Mouse (Mus musculus) gastrocnemius, postnatal 36 days (tissue): ENCODE measurements around the gene Rps3a1. TPM values are rescaled to one million over a fixed set of nuclear protein-coding genes. Genes with fewer than 3 reads are reported as not detected.

Experiments
- DNase-seq, 2 experiments: peaks; one replicate each; pipeline ENCODE4 v3.0.0; 2022
- intact Hi-C: fragments of 180-260 bp; cut with DNase I; formaldehyde crosslinking; loops from one replicate; pipeline ENCODE4 v1.15.1; 2025
- long read RNA-seq, 2 experiments: library from polyadenylated mRNA; stranded (forward); transcript quantifications; one replicate each; pipeline ENCODE4 v2.0.0; 2021
- total RNA-seq, 2 experiments: library from RNA; stranded (reverse); gene quantifications; 2 replicates each; pipeline ENCODE4 v1.2.3; 2021

The Rps3a1 gene
- total RNA-seq: 100 to 1,000 TPM; 317 to 400 TPM
- long read RNA-seq, experiment 1, transcript Rps3a1-201 (6 exons, 977 nt): major isoform, 250 of 358 reads
- long read RNA-seq, experiment 1, partial matches to known transcripts: 104 of 358 reads
- long read RNA-seq, experiment 1, other reads (novel, unspliced or antisense): 4 of 358 reads
- long read RNA-seq, experiment 2, transcript Rps3a1-201 (6 exons, 977 nt): major isoform, 369 of 537 reads
- long read RNA-seq, experiment 2, partial matches to known transcripts: 165 of 537 reads
- long read RNA-seq, experiment 2, other reads (novel, unspliced or antisense): 3 of 537 reads

GRCm38 (mm10) chr3:86142263-86142933, at the start of gene Rps3a1:
TSS of gene Rps3a1 (minus strand) at chr3:86142702.
- intact Hi-C loops: loop anchor here (10.0 kb wide), 1 partner anchor 568 kb away; the partner anchor contains the start of gene Gatb
- peak; percentile 96 to 99 for DNase-seq

- no peak for DNase-seq
- intact Hi-C loops: no loop called here
These were observed 45.4 kb upstream of the Rps3a1 start for GRCm38 (mm10) chr3:86187736-86188389.

GRCm38 (mm10) chr3:86184546-86184945, 42.0 kb upstream of the Rps3a1 start:
- intact Hi-C loops: no loop called here

GRCm38 (mm10) chr3:86181107-86181506, 38.6 kb upstream of the Rps3a1 start:
- intact Hi-C loops: no loop called here
- no peak for DNase-seq

More at GRCm38 (mm10) chr3:86184546-86184945, 42.0 kb upstream of the Rps3a1 start:
- DNase-seq: no peak

- no peak for DNase-seq
- intact Hi-C loops: no loop called here
These were observed 37.2 kb upstream of the Rps3a1 start for GRCm38 (mm10) chr3:86179714-86180113.

GRCm38 (mm10) chr3:86168841-86169425, 26.4 kb upstream of the Rps3a1 start:
- intact Hi-C loops: no loop called here
- DNase-seq: no peak

DNA sequence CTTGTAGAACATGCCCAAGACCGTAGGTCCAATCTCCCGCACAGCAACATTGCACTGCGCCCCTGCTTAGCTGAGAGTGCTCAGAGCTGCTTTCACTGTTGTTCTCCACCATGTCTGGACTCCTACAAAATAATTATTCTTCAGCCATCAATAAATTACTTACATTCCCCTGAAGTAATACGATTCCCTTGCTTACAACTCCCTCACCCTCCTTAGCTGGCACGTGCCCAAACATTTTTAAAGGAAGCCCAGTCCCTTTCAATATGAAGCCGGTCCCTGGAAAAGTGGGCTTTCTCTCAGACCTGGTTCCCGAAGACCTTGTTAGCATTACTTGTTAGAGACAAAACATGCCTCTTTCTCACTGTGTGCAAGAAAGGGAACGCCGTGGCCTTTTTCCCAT, 7.0 kb upstream of the Rps3a1 start:
- intact Hi-C loops: loop anchor here (10.0 kb wide), 1 partner anchor 575 kb away; the partner anchor contains the start of gene Gatb
- no peak for DNase-seq

- intact Hi-C loops: loop anchor here (10.0 kb wide), 1 partner anchor 574 kb away; the partner anchor contains the start of gene Gatb
- no peak for DNase-seq
These were observed 6.6 kb upstream of the Rps3a1 start for GRCm38 (mm10) chr3:86149063-86149462.

DNA sequence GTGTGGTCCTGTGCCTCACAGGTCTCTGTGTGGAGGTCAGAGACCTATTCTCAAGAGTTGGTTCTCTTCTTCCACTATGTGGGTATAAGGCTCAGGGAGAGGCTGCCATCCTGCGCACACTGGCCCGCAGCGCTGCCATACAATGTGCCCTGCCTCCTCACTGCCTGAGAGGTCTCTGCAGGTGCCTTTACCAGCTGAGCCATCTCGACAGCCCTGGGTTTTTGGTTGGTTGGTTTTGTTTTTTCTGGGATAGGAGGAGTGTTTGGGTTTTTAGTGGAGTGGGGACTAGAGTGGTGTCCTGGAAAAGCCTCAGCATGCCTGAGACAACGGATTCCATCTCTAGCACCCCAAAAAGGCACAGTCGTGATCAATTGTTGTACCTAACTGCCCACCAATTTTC, 841 bp upstream of the Rps3a1 start:
- no peak for DNase-seq
- intact Hi-C loops: loop anchor here (10.0 kb wide), 1 partner anchor 569 kb away; the partner anchor contains the start of gene Gatb

- intact Hi-C loops: loop anchor here (10.0 kb wide), 1 partner anchor 568 kb away; the partner anchor contains the start of gene Gatb
- DNase-seq: no peak
These were observed 424 bp upstream of the Rps3a1 start for GRCm38 (mm10) chr3:86142934-86143317.

DNA sequence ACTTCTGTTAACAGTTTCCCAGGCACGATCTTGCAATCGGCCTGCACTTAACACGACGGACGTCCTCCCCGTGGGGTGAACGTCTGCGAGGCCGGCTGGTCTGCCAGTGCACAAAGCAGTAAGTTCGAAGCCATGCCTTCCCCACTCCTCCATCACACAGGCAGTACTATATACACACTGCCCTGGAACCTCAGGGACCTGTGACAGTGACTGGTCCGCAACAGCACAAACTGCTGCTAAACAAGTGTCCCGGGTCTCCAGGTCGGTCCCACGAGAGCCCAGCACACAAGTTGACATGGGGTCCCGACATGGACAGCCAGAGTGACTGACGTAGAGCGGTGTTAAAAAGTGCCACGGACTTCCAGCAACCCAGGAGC, 628 bp downstream of the Rps3a1 start:
- intact Hi-C loops: loop anchor here (10.0 kb wide), 1 partner anchor 567 kb away; the partner anchor contains the start of gene Gatb
- DNase-seq: no peak

DNA sequence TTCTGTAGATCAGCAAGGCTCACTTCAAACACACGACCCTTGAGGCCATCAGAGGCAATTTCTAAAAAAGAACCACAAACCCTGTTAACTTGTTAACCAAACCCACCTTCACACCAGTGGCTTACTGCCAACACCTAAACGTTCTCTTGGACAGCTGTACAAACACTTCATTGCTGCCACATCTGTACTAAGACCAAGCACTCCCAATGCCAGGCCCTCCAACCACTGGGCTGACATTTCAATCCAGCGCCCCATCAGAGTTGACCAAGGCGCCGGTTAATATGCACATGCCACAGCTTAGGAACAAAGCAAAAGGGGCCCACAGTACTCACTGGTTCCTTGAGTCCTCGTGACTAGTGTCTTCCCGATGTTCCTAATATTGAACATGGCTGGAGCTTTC, 1.1 kb downstream of the Rps3a1 start:
- intact Hi-C loops: loop anchor here (10.0 kb wide), 1 partner anchor 567 kb away; the partner anchor contains the start of gene Gatb
- DNase-seq: no peak

DNA sequence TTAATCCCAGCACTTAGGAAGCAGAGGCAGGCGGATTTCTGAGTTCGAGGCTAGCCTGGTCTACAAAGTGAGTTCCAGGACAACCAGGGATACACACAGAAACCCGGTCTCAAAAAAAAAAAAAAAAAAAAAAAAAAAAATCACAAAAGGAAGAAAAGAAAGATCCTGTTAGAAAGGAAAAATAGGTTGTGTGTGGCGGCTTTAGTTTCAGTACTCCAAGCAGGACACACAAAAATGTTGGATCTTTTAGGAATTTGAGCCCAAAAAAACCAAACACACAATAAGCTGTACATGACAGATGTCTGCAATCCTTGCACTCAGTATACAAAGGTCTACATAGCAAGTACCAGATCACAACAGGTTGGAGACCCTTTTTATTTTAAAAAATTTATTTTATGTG, 2.8 kb downstream of the Rps3a1 start:
- intact Hi-C loops: loop anchor here (10.0 kb wide), 2 partner anchors 565 to 1225 kb away; partner anchors contain the start of gene Gatb
- no peak for DNase-seq

DNA sequence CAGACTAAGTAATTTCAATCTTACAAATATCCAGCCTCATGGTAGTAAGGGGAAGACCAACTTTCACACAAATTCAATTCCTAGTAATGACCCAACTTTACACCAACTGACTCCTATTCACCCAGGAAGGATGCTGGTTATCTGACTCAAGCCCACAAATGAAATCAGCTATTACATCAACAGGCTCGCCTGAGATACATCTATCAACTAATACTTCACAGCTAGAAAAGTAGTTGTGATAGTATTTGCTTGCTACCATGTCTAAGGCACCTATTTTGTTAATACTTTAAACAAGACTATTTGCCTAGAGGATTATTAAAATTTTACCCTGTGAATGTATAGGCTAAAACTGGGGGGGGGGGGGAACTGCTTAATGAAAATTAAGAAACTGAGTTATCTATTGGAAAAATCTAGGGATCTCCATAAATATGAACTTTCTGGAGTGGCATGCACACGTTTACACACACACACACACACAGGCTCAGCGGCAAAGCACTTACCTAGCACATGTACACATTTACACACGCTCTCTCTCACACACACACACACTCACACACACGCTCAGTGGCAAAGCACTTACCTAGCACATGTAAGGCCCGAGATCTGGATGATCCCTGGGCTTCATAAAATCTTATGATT, 5.4 kb downstream of the Rps3a1 start:
- intact Hi-C loops: loop anchor here (10.0 kb wide), 1 partner anchor 1222 kb away; no protein-coding TSS in a partner anchor
- no peak for DNase-seq

- intact Hi-C loops: loop anchor here (10.0 kb wide), 1 partner anchor 1221 kb away; no protein-coding TSS in a partner anchor
- DNase-seq: no peak
These were observed 6.5 kb downstream of the Rps3a1 start for GRCm38 (mm10) chr3:86135886-86136563.

GRCm38 (mm10) chr3:86134939-86135638, 7.4 kb downstream of the Rps3a1 start:
- DNase-seq: no peak

DNA sequence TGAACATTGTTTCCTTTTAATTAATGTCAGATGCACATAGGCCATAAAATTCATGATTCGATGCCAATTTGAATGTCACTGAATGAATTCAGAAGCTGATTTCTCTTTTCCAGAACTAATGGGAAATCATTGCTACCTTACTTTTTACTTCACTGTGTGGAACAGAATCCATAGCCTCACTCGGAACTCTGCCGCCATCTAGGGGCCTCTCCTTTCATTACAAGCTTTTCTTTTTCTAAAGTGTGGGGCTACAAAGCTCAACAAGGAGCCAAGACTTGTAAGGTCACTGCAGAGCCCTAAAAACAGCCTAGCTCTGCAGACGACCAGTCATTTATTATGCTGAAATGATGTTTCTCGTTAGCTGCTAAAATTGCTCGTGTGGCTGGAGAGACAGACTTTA, 12.7 kb downstream of the Rps3a1 start:
- intact Hi-C loops: loop anchor here (5.0 to 10.0 kb wide), 3 partner anchors 207 to 1215 kb away; no protein-coding TSS in a partner anchor
- peak in 1 of 2 experiments; percentile 34 for DNase-seq

More at GRCm38 (mm10) chr3:86134939-86135638, 7.4 kb downstream of the Rps3a1 start:
- intact Hi-C loops: loop anchor here (10.0 kb wide), 1 partner anchor 1220 kb away; no protein-coding TSS in a partner anchor

DNA sequence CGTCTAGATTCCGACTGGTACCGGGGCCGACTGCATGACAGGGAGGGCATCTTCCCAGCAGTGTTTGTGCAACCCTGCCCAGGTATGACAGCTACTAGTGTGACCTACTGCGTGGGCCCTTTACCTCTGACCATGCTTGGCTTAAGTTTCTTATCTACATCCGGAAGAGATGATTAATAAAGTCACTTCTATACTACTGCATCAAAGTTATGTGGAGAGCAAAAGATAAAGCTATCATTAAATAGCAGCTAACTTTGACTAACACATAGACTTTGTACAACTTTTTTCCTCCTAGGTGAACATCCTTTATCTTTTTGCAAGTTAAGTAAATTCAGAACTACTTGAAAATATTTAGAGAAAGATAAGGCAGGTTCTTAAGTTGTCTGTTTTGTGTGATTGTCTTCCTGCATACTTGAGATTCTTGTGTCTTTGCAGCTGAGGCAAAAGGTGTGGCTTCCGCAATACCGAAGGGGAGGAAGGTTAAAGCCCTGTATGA, 19.2 kb downstream of the Rps3a1 start:
- intact Hi-C loops: loop anchor here (10.0 kb wide), 1 partner anchor 418 kb away; no protein-coding TSS in a partner anchor

More for the DNA sequence above, 19.2 kb downstream of the Rps3a1 start:
- DNase-seq: no peak
